Mouse (Mus musculus) cerebellum, adult 9-10 months (tissue): ENCODE measurements around the gene Rabggtb.

ENCODE experiments used
- DNase-seq: peaks from one replicate; pipeline ENCODE4 v3.0.0; 2022

The Rabggtb gene

DNA sequence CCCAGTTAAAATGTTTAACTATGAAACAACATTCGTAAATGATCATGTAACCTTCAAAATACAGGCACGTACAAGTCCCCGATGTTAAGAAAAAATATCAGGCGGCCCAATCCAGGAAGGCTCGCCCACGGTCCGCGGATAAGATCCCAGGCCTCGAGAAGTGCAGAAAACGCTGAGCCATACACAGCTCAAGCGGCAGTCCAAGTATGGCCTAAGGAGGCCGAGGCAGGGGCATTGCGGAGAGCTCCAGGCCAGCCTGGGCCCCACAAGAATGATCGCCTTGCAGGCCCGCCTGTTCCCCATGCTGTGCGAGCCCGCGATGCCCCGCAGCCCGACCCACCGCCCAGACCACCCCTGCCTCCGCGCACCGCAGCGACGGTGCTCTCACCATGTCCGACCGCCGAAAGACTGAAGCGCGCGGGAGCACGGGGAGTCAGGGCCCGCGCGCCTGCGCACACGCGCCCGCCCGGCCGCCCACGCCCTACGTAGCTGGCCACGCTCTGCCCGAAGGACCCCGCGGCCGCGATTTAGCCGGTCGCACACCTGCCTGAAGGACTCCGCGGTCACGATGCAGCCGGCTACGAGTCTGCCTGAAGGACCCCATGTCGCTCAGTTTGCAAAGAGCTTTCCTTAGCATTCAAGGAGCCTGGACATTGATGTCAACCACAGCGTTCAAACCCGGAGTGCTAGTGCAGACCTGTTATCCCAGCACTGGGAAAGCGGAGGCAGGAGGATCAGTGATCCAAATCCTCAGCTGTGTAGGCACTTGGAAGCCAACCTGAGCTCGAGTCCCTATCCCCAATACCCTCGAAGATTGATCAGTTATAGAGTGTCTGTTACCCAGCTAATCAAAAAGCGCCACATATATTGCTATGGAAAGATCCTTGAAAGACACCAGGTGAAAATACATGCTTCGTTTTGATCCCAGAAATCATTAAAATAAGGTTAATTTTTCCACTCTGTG is at the start of gene Rabggtb:
Gene Rabggtb, minus strand, starts transcription at position 464 of the 964 bp plus-strand sequence.
- peak; percentile 95 for DNase-seq

DNA sequence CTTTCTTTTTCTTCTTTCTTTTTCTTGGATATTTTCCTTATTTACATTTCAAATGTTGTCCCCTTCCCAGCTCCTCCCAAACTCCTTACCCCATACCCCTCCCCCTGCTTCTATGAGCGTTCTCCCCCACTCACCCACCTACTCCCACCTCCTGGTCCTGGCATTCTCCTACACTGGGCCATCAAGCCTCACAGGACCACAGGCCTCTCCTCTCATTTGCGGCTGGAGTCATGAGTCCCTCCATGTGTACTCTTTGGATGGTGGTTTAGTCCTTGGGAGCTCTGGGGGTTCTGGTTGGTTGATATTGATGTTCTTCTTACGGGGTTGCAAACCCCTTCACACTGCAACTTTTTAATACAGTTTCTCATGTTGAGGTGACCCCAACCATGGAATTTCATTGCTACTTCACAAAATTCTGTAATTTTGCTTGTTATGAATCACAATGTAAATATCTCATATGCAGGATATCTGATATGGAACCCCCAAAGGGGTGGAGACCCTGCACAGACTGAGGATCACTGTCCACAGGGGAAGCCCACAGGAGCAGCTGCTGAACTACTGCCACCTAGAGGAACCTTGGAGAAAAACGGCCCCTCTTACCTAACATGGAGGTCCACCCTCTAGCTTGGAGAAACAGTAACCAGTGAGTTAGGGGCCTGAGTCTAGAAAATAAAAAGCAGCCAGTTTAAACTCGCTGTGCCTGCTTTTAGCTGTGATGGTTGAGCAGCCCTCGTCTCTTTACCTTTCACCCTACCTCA is 49.0 kb upstream of the Rabggtb start:
- no peak for DNase-seq

DNA sequence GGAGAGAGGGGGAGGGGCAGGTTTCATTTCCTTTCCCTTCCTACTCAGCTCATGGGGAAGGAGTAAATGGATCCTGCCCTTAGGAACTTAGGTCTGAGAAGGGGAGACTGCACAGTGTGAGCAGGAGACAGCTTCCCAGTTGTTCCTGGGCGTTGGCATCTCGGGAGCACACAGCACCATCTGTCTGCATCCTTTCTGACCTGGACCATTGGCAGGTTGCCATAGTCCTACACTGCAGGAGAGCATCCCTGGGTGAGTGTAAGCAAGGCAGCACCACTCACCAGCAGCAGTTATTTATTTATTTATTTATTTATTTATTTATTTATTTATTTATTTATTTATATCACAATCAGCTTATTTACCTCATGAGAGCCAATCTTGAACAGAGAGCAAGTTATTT is 48.1 kb upstream of the Rabggtb start:
- no peak for DNase-seq

DNA sequence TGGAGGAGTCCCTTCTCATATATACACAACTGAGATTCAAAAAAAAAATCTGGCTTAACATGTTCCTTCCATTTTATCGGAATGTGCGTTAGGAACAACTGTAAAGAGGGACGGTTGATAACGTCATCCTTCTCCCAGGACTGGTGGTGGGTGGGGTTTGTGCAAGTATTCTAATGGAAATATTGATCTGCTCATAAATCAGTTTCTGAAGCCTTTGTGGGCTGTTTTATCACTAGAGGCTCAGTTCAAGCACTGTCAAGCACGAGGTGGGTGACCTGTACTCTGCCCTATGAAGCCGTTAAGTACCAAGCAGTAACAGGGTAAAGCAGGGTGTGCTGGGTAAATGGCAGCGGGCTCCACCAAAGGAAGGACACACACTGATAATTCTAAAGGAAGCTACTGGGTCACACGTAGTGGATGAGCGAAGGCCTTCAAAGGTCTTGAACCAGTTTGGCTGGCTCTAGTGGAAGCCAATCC is 47.0 kb upstream of the Rabggtb start:
- DNase-seq, result no peak

DNA sequence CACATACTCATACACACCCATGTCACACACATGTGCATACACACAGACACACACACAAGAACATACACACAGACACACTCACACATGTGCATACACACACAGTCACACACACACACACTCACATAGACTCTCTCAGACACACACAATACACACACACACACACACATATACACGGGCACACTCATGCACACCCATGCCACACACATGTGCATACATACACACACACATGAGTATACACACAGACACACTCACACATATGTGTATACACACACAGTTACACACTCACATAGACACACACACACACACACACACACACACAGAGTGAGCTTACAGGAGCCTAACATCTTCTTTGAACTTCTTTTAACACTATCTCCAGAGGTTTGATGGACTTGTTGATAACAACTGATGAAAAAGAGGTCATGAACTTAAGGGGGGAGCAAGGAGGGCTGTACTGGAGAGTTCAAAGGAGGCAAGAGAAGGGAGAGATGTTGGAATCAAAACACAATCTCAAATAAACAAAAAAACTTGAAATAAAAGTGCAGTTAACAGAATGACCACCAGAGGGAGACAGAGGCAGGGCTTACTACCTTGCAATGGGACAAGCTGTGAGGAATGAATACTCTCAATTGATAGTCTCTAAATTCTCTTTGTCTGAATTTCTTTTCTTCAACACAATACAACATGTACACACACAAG is 46.4 kb upstream of the Rabggtb start:
- DNase-seq, result peak; percentile 69

DNA sequence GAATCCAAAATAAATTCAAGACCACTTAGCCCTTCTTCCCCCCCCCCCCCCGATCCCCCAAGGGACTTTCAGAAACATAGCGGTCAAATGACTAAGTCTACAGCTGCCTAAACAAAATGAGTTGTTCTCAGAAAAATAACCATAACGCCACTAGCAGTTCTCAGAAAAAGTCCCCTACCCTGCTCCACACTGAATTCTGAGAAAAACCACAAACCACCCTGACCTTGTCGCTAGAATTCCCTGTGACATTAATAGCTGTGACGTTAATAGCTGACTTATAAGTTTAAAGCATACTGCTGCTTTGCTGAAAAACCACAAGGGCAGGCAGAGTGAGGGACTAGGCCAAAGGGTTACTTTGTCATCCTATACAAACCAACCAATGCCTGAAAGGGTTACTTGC is 45.1 kb upstream of the Rabggtb start:
- no peak for DNase-seq

DNA sequence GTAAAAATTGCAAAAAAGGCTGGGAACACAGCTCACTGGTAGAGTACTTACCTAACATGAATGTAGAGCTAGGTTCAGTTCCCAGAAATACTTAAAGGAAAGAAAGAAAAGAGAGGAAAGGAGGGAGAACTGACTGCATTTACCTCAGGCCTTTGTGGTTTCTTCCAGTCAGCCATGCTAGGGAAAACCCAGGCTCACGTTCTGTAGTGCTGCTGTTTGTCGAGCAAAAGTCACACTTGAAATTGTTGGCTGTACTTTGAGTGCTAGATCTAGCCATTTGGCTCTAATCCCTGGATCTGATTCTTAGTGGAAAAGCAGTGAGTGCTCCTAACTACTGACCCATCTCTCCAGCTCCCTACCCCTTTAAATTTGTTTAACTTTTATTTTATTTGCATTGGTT is 35.4 kb upstream of the Rabggtb start:
- DNase-seq, result no peak

DNA sequence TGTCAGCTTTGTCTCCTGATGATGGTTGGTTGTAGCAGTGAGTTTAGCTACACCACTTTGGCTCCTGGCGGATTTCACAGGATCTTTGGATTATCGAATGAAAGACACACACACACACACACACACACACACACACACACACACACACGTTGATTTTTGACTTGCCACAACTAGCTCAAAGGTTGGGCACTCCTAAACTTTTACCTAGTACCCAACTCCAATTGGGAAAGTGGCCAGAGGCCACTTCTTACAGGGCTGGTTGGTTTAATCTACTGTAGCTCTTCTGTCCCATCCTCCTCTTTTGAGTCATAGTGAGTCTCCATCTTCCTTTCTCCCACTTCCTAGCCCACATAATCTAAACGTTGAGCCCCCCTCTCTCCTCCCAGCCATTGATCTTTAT is 34.5 kb upstream of the Rabggtb start:
- no peak for DNase-seq

DNA sequence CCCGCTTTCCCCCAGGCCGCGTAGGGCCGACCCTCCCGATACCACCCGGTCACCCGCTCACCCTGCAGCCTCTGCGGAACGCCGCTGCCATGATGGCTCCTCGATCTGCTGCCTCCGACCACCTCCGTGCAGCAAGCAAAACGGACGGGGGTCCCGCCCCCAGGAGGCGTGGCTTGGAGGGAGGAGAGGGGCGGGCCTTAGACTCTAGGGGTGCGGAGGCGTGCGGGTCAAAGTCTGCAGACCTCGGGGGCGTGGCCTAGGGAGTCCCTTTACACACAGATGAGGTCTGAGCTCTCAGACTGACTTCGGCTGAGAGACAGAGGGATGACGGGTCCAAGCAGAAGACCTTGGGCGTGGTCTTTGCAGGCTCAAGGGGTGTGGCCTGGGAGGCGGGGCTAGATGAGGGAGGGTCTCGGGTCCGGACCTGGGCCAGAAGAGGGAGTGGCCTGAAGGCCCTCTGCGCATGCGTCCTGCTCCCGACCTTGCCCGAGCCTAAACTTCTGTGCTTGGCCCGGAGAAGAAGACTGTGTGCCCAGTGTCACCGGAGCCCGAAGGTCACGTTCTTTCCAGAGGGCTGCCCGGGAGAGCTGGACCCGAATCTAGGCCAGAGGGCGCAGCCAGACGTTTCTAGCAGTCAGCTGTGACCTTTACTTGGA is 31.7 kb upstream of the Rabggtb start, which contains the start of gene Acadm:
Gene Acadm, minus strand, starts transcription at position 298 of the 656 bp plus-strand sequence.
- DNase-seq, result peak; percentile 98

DNA sequence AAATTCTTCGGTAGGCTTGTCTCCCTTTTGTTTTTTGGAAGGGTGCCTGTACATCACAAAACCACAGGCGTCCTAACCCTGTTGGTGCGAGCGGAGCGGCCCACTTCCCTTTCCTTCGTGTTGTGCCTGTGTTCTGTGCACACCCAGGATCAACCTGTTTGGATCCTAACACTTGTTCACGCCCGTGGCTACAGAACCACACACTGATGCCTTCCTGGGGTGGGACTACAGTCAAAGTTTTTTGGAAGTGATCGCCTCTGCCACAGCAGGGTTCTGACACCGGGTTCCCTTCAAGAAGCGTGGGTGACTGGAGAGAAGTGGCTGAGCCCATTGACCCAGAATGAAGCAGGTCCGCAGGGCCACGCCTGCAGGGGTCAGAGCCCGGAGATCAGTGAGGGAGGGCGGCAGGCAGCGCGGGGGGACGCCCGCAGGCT is 31.1 kb upstream of the Rabggtb start:
- no peak for DNase-seq

DNA sequence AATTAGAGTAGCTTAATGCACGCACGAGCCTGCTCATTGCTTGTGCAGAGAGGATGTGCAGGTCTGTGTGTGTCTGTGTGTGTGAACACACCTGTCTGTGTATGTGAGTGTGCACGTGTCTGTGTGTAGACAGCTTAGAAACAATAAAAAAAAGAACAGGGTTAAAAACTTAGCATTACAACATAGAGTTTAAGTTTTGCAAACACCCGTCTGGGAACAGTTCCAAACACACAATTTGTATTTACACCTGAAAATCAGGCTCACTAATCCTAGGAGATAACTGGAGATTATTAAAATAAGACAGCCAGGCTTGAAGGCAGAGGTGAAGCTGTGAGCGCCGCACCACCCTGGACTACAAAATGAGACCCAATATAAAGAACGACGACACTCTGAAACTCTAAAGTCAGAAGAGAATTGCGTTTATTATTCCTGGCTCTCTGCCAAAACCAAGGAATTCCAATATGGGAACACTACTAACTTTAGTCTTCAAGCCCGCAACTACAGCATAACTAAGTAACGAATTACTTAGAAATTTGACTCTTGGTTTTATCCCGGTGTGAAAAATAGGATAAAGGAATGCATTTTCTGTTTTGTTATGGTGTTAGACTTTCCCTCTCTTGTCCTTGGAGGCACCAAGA is 30.3 kb upstream of the Rabggtb start:
- peak; percentile 41 for DNase-seq

DNA sequence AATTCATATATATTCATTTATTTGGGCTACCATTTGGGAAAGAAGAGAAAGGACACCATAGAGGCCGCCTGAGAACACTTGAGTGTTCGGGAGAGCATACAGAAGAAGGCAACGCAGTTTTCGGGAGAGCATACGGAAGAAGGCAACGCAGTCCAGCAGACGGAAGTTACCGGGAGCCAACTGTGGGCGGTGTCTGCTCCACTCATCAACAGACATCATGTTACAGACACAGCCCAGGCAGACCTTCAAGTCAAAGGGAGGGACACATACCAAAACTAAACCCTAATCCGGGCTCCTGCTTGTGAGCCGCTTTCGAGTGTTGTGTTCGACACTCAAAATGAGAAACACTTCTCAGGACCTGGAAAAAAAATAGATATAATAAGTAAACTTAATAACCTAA is 28.8 kb upstream of the Rabggtb start:
- DNase-seq, result no peak

DNA sequence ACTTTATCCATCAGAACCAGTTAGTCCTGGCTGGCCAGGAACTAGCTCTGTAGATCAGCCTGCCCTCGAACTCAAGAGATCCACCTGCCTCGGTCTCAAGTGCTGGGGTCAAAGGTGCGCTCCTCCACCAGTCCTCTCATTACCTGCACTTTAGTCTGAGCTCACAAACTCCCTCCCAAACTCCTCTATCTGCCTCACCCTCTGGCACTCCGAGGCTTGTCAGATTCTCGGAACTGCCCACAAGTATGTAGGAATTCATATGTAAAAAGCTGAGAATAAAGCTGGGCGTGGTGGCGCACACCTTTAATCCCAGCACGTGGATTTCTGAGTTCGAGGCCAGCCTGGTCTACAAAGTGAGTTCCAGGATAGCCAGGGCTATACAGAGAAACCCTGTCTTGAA is 27.7 kb upstream of the Rabggtb start:
- no peak for DNase-seq

DNA sequence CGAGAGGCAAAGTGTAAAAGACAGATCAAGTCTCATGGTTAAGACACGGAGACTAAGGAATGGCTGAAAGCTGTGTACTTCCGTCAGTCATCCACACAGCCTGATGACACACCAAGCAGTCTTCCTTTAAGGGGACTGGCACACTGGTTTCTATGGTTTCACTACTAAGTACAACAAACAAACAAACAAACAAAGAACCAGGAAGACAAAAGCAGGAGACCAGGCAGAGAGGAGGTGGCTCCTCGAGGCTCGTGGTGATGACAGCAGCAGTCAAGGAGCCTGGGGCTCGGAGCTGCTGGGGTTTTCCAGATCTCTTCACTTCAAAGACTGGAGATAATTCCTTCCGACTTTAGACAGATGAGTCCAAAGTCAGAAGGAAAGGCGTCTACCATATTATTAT is 27.2 kb upstream of the Rabggtb start:
- no peak for DNase-seq

DNA sequence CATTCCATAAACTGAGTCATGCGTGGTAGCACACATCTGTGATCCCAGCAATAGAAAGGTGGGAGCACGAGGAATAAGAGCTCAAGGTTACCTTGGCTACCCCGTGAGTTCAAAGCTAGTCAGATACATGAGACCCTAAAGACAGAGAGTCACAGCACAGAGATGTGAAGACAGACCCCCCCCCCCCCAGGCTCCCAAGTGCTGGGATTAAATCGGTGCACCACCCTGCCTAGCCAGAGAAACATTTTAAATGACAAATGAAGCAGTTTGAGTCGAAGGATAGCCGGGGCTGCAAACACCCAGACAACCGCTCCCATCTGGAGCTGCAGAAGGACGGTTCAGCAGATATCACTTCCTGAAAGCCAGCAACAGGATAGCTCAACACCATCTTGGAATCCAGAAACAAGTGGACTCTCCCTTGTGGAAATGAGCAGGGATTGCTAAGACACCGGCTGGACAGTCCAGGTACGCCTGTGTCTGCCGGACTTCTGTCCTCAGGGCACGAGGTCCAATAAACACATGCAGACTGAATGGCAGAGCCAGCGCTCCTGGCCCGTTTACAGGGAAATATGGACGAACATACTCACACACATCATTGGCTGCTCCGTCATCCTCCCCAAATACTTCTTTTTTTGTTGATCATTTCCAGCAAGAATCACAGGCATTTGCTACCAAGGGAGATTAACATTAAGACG is 24.5 kb upstream of the Rabggtb start:
- no peak for DNase-seq

DNA sequence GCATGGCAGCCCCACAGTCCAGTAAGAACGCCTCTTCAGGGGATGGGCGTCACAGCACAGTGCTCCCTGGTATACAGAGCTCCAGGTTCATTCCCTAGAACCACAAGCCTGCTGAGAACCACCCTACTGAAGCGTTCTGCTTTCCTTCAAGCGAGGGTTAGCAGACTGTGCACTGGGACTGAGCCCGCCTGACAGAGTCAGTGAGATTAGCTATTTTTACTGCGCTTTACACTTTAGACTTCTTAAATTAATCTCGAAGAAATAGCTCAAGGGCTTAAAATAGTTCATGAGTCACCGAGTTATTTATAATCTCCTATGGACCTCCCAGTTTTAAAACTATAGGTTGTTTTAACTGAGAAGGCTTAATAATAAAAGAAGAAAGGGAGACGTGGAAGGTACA is 23.1 kb upstream of the Rabggtb start:
- no peak for DNase-seq

DNA sequence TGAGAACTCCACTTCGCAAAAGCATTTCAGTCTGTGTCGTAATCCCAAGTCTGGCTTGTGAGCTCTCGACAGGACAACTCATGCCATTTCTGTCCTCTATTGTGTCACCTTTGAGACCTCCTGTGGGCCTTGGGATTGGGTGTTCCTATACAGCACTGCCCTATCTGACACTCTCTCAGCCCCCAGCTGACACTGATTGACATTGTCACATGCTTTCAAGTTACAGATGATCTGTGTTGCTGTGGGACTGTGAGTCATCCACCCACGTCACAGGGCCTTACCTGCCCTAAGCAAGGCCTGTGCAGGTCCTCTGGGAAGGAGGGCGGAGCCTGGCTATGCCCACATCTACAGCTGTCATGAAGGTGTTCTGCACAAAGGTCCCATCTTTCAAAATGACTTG is 19.7 kb upstream of the Rabggtb start:
- DNase-seq, result no peak

DNA sequence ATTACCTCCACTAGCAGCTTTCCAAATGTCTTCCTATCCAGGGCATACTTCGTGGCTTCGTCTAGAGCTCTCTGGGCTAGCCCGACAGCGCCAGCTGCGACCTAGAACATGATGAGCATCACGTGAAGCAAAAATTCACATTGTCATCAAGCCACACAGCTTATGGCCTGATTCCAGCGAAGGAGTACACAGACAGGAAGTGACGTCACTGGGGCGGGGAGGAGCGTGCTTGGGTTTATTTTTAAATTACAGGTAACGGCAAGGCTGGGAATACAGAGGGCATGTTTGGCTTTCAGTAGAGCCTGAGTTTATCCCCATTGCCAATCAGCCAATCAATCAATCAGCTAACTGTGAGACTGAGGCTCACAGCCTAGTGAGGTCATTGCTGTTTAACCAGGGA is 16.7 kb upstream of the Rabggtb start:
- no peak for DNase-seq

DNA sequence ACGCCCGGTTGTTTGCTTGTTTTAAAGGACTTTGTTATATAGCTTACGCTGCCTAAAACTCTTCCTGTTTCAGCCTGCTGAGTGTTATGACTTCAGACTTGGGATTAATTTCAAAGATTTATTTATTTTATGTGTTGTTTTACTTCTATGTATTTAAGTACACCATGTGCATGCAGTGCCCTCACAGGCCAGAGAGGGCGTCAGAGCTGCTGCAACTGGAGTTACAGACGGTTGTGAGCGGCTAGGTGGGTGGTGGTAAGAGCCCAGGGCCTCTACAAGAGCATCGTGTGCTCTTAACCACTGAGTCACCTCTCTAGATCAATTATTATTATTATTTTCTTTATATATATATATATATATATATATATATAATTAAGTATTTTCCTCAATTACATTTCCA is 13.5 kb upstream of the Rabggtb start:
- no peak for DNase-seq

DNA sequence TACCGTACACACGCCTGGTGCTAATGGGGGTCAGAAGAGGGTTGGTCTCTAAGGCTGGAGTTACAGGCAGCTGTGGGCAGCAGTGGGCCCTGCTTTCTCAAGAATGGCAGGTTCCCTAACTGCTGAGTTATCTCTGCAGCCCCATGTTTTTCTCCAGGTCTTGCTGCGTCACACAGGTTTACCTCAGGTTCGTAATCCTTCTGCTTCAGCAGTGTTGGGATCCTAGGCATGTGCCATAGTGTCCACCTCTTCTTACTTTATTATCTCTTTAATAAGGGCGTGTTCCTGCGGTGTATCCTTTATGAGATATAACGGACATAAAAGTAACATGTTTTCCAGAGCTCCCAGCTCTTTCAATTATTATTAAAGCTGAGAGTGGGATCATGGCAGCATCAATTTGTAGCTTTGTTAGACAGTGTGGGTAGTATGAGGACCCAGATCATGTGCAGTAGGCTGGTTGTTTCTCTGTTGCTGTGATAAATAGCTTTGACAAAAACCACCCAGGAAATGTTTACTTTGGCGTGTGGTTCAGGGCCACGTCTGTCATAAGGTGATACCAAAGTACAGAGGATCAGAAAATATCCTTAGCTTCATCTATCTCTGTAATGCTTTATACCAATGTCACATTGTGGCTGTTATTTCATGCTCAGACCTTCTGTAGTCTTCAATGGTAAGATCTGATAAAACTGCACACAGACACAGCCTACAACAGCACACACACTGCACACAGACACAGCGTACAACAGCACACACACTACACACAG is 8.5 kb upstream of the Rabggtb start:
- no peak for DNase-seq

DNA sequence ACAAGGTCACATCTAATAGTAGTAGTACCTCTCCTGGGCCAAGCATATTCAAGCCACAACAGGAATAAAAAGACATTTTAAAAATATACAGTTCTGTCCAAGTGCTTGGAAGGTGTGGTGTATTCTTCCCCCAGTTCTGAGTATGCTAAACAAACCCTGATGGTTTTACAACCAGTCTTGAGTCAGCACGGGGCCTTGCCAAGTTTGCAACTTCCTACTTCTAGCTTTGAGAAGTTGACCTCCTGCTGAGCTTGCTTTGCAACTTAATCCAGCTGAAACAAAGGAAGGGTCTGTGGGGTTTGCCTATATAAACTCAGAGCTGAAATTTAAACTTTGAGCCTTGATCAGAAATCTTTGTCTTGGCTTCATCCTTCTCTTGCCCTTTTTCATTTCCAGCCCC is 4.4 kb upstream of the Rabggtb start:
- DNase-seq, result no peak
